Mouse (Mus musculus) limb, embryonic 14.5 days (tissue): ENCODE measurements around the gene Cdc14b. TPM values are rescaled to one million over a fixed set of nuclear protein-coding genes. Genes with fewer than 3 reads are reported as not detected.

Experiments
- ATAC-seq: fragments of 200-750 bp; cut with Nextera tagmentation; 2 replicates; pipeline ENCODE4 v1.8.0; 2017; ENCODE audit warnings: low read depth, moderate number of reproducible peaks, moderate TSS enrichment; ENCODE audit not compliant: low FRiP score
- DNase-seq: peaks from one replicate; pipeline ENCODE4 v3.0.0-alpha.2; 2015; ENCODE audit warnings: low spot score
- H3K27ac ChIP-seq: fragments of 300-500 bp; sonication (generic); replicated peaks from 2 replicates; pipeline ENCODE4 v1.5.1; 2014; ENCODE audit warnings: low read depth, mild to moderate bottlenecking, low read length, moderate library complexity, mixed read lengths
- H3K27me3 ChIP-seq: fragments of 300-500 bp; sonication (generic); 2 replicates; pipeline ENCODE4 v1.6.1; 2014; ENCODE audit warnings: low read length, mixed read lengths; ENCODE audit not compliant: control insufficient read depth, insufficient read depth
- H3K36me3 ChIP-seq: fragments of 300-500 bp; sonication (generic); 2 replicates; pipeline ENCODE4 v1.6.1; 2014; ENCODE audit warnings: mild to moderate bottlenecking, low read length, moderate library complexity, mixed read lengths; ENCODE audit not compliant: control insufficient read depth, insufficient read depth
- H3K4me1 ChIP-seq: fragments of 300-500 bp; sonication (generic); 2 replicates; pipeline ENCODE4 v1.6.1; 2014; ENCODE audit warnings: antibody characterized with exemption, low read length, mixed read lengths; ENCODE audit not compliant: control insufficient read depth, insufficient read depth
- H3K4me2 ChIP-seq: fragments of 300-500 bp; sonication (generic); replicated peaks from 2 replicates; pipeline ENCODE4 v1.6.1; 2014; ENCODE audit warnings: low read depth, mild to moderate bottlenecking, low read length, moderate library complexity; ENCODE audit not compliant: severe bottlenecking
- H3K4me3 ChIP-seq: fragments of 300-500 bp; sonication (generic); replicated peaks from 2 replicates; pipeline ENCODE4 v1.5.1; 2014; ENCODE audit warnings: low read length
- H3K9ac ChIP-seq: fragments of 300-500 bp; sonication (generic); 2 replicates; pipeline ENCODE4 v1.6.1; 2014; ENCODE audit warnings: mild to moderate bottlenecking, low read depth, low read length, moderate library complexity; ENCODE audit not compliant: severe bottlenecking
- H3K9me3 ChIP-seq: fragments of 300-500 bp; sonication (generic); 2 replicates; pipeline ENCODE4 v1.6.1; 2016; ENCODE audit warnings: low read length; ENCODE audit not compliant: control insufficient read depth
- POLR2A ChIP-seq: fragments of 200-500 bp; IDR thresholded peaks from 2 replicates; pipeline ENCODE4 v1.8.0; 2012; ENCODE audit warnings: inconsistent platforms, mild to moderate bottlenecking, moderate library complexity, borderline replicate concordance; ENCODE audit not compliant: insufficient read depth, insufficient read length; ENCODE audit errors: extremely low read depth
- WGBS: fragments of 180-500 bp; shearing (Covaris S2); extraction: QIAGEN DNeasy Blood & Tissue Kit; methylation state at CpG from one replicate; pipeline ENCODE4 v1.1.7; 2014; 5-methylcytosine and 5-hydroxymethylcytosine counted together
- polyA plus RNA-seq, 2 experiments: library from polyadenylated mRNA; depleted of rRNA in 1 of 2; stranded (reverse) in 1 of 2; unstranded in 1 of 2; fragments of >200 nt; fragmentation: Nextera tagmentation in 1 of 2; extraction: Ambion mirVana in 1 of 2; gene quantifications; 2 replicates each; pipeline versions ENCODE4 v1.2.1 to v1.2.3; 2012 to 2014

Cdc14b gene
- polyA plus RNA-seq, 2 experiments: 15.3 to 16.1 TPM

DNA sequence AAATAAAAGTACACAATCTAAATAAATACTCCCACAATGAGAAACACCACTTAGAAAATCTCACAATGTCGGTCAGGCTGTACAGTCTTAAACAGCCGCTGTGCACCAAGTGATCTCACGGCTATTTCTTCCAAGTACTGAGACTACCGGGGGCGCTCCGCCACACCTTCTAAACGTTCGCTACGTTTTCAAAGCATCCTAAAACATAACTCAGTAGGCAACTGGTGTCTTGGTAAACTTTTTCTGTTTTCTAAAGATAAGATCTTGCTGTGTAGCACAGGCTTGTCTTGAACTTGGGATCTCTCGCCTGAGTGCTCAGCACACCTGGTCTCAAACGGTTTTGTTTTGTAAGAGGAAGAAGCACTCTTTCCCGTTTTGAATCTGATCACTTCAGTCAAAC lies 29.0 kb downstream of the Cdc14b start:
- no peaks in the 10 kb centered on the region for H3K27me3 ChIP-seq
- H3K9me3 ChIP-seq: no peaks in the 10 kb centered on the region
- TF ChIP-seq POLR2A: no peak
- no peaks in the 10 kb centered on the region for H3K36me3 ChIP-seq
- ATAC-seq: no peak
- no peak for DNase-seq
- peaks cover 4% of the 10 kb centered on the region; the same call in 1 of the 2 replicates for H3K4me1 ChIP-seq
- H3K9ac ChIP-seq: no peak overlapping the region
- 90% methylated on average over 12 of the region's 12 CpGs for WGBS
- no peak overlapping the region for H3K4me2 ChIP-seq
- no peak overlapping the region for H3K27ac ChIP-seq
- H3K4me3 ChIP-seq: no peak overlapping the region

DNA sequence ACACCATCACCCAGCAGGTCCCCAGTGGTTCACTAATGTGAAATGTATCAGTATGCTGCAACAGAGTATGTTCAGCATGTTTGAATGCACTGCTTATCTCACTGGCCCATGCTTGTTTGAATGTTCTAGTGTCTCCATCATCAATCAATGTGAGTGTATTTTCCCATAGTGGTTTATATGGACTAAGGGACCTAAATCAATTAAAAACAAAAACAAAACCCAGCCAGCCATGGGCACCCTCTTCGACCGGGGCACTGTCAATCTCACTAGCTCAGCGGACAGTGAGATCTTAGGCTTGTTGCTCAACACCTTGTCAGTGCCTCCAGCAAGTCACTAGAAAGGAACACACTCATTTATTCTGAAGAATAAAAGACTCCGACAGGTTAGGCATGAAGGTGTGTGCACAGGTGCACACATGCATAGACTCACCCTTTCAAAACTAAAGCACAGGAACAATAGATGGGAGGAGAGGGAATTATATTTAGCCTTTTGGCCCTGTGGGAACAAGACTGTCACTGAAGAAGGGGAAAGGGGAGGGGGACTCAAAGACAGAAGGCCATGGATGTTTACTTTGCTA lies 30.3 kb downstream of the Cdc14b start:
- no peaks in the 10 kb centered on the region for H3K36me3 ChIP-seq
- H3K4me2 ChIP-seq: no peak overlapping the region
- peaks cover 7% of the 10 kb centered on the region; the same call in 1 of the 2 replicates for H3K4me1 ChIP-seq
- H3K27me3 ChIP-seq: no peaks in the 10 kb centered on the region
- no peak overlapping the region for H3K4me3 ChIP-seq
- no peak overlapping the region for H3K27ac ChIP-seq
- ATAC-seq (no peak), DNase-seq (no peak)
- no peaks in the 10 kb centered on the region for H3K9me3 ChIP-seq
- 84% methylated on average over 4 of the region's 4 CpGs for WGBS
- H3K9ac ChIP-seq: no peak overlapping the region
- TF ChIP-seq POLR2A: no peak

DNA sequence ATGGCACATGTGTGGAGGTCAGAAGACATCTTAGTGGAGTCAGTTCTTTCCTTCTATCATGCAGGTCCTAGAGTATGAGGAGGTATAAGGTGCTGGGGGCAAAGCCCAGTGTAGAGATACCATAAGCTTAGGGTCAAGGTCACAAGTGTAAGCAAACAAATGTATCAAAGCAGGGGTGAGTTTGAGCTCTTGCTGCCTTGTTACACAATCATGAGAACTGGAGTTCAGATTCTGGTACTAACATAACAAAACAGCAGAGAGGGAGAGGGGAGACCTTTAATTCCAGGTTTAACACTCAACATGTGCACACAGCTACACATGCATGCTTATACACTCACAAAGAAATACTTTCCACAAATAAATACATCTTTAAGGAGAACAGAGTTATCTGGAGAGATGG lies 32.4 kb downstream of the Cdc14b start:
- no peak overlapping the region for H3K4me2 ChIP-seq
- no peaks in the 10 kb centered on the region for H3K36me3 ChIP-seq
- H3K27me3 ChIP-seq: no peaks in the 10 kb centered on the region
- ATAC-seq: no peak
- no peaks in the 10 kb centered on the region for H3K9me3 ChIP-seq
- H3K4me1 ChIP-seq: peaks cover 3% of the 10 kb centered on the region; the same call in 1 of the 2 replicates
- no peak for DNase-seq
- H3K27ac ChIP-seq: no peak overlapping the region
- H3K4me3 ChIP-seq: no peak overlapping the region
- TF ChIP-seq POLR2A: no peak
- no peak overlapping the region for H3K9ac ChIP-seq

DNA sequence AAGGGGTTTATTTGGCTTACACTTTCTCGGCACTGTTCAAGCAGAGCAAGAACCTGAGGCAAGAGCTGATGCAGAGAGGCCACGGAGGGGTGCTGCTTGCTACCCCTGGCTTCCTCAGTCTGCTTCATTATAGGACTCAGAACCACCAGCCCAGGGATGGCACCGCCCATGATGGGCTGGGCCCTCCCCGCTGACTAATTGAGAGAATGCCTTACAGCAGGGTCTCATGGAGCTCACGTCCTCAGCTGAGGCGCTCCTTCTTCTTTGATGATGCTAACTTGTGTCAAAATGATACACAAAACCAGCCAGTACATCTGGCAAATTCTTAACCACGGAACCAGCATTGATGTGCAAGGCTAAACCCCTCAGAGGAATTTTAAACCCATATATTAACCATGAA lies 34.5 kb downstream of the Cdc14b start:
- no peaks in the 10 kb centered on the region for H3K27me3 ChIP-seq
- peaks cover 6% of the 10 kb centered on the region for H3K4me1 ChIP-seq
- H3K27ac ChIP-seq: no peak overlapping the region
- TF ChIP-seq POLR2A: no peak
- no peak overlapping the region for H3K4me3 ChIP-seq
- no peak overlapping the region for H3K4me2 ChIP-seq
- ATAC-seq (no peak), DNase-seq (no peak)
- 57% methylated on average over 7 of the region's 7 CpGs for WGBS
- H3K9ac ChIP-seq: no peak overlapping the region
- no peaks in the 10 kb centered on the region for H3K9me3 ChIP-seq
- no peaks in the 10 kb centered on the region for H3K36me3 ChIP-seq

- no peak for DNase-seq
- ATAC-seq: no peak
- no peak overlapping the region for H3K4me2 ChIP-seq
- H3K36me3 ChIP-seq: no peaks in the 10 kb centered on the region
- H3K4me1 ChIP-seq: peaks cover 15% of the 10 kb centered on the region
- no peak for TF ChIP-seq POLR2A
- no peak overlapping the region for H3K9ac ChIP-seq
- H3K4me3 ChIP-seq: no peak overlapping the region
- H3K27me3 ChIP-seq: no peaks in the 10 kb centered on the region
- H3K9me3 ChIP-seq: no peaks in the 10 kb centered on the region
- H3K27ac ChIP-seq: no peak overlapping the region
Observed at GRCm38 (mm10) chr13:64237681-64238157, 37.4 kb downstream of the Cdc14b start.
